Mouse (Mus musculus) stomach, embryonic 15.5 days (tissue): ENCODE results near the gene Synpo2l. TPM values are rescaled to one million over a fixed set of nuclear protein-coding genes. Genes with fewer than 3 reads are reported as not detected.
A peak's percentile ranks its signal among the peaks of the same experiment; 100 is the strongest.

Source experiments
- ATAC-seq: fragments of 200-750 bp; cut with Nextera tagmentation; 2 replicates; pipeline ENCODE4 v1.8.0; 2017; ENCODE audit warnings: low read depth, moderate number of reproducible peaks, moderate TSS enrichment; ENCODE audit not compliant: insufficient read depth, low FRiP score
- H3K27ac ChIP-seq: fragments of 300-500 bp; sonication (generic); 2 replicates; pipeline ENCODE4 v1.5.1; 2015; ENCODE audit warnings: mild to moderate bottlenecking, inconsistent platforms
- H3K27me3 ChIP-seq: fragments of 300-500 bp; sonication (generic); replicated peaks from 2 replicates; pipeline ENCODE4 v1.6.1; 2015; ENCODE audit warnings: inconsistent platforms
- H3K36me3 ChIP-seq: fragments of 300-500 bp; sonication (generic); 2 replicates; pipeline ENCODE4 v1.6.1; 2015; ENCODE audit warnings: inconsistent platforms
- H3K4me1 ChIP-seq: fragments of 300-500 bp; sonication (generic); 2 replicates; pipeline ENCODE4 v1.6.1; 2015; ENCODE audit warnings: inconsistent platforms
- H3K4me2 ChIP-seq: fragments of 300-500 bp; sonication (generic); 2 replicates; pipeline ENCODE4 v1.6.1; 2015; ENCODE audit warnings: mild to moderate bottlenecking, inconsistent platforms
- H3K4me3 ChIP-seq: fragments of 300-500 bp; sonication (generic); replicated peaks from 2 replicates; pipeline ENCODE4 v1.5.1; 2015; ENCODE audit warnings: inconsistent platforms
- H3K9ac ChIP-seq: fragments of 300-500 bp; sonication (generic); 2 replicates; pipeline ENCODE4 v1.6.1; 2015; ENCODE audit warnings: inconsistent platforms
- H3K9me3 ChIP-seq: fragments of 300-500 bp; sonication (generic); 2 replicates; pipeline ENCODE4 v1.6.1; 2016; ENCODE audit warnings: inconsistent platforms
- WGBS: fragments of 180-500 bp; shearing (Covaris S2); methylation state at CpG from one replicate; pipeline ENCODE4 v1.1.7; 2015; 5-methylcytosine and 5-hydroxymethylcytosine counted together
- microRNA-seq: library from miRNA; unstranded; fragments of <30 nt; microRNA quantifications from one replicate; pipeline ENCODE4, GENCODE M21; 2016
- polyA plus RNA-seq: library from polyadenylated mRNA; unstranded; fragments of >200 nt; fragmentation: Nextera tagmentation; extraction: Ambion mirVana; gene quantifications from 2 replicates; pipeline ENCODE4 v1.2.1, GENCODE M21; 2015

Synpo2l gene
- polyA plus RNA-seq, 1 experiment from 2014 or later = 0.45 TPM

DNA sequence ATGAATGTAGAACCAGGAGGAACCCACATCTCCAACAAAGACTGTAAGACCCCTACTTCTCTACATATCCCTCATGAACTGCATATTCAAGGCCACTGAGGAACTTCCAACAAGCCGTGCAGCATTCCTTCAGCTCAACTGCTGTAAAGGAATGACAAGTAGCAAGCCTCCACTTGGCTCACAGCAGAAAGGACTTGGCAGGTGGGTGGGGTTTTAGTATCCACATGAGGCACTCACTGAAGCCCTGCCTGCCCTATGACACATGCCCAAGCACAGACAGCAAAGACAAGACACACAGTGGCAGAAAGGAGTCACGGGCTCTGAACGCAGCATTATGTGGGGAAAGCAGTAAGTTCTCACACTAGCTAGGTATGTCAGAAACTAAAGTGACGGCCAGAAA is 58.0 kb downstream of the Synpo2l start:
- no peaks in the 10 kb centered on the region for H3K9me3 ChIP-seq
- no peak overlapping the region for H3K4me3 ChIP-seq
- no peaks in the 10 kb centered on the region for H3K4me1 ChIP-seq
- no peak for ATAC-seq
- 76% methylated on average over 4 of the region's 4 CpGs for WGBS
- H3K27me3 ChIP-seq = no peaks in the 10 kb centered on the region
- peak overlapping the region; percentile 61 for H3K27ac ChIP-seq
- no peaks in the 10 kb centered on the region for H3K36me3 ChIP-seq
- no peak overlapping the region for H3K9ac ChIP-seq
- no peak overlapping the region for H3K4me2 ChIP-seq

DNA sequence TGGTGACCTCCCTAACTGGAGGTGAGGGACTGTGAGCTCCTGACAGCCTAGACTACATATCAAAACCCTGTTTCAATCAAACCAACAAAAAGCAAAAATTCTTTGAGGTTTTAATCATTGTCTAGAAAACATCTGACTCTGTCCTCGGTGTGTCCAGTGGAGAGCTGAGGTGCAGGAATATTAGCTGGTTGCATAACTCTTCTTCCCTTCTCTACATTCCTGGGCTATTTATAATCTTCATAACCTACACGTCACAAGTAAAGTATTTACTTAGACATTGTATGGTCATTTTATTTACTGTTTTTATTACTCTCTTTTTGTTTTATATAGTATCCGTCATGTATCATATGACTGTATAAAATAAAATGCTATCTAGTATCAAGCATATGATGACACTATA is 58.6 kb downstream of the Synpo2l start:
- no peaks in the 10 kb centered on the region for H3K4me1 ChIP-seq
- H3K27ac ChIP-seq = no peak overlapping the region; the same call in 1 of the 2 replicates
- H3K9me3 ChIP-seq = no peaks in the 10 kb centered on the region
- no peaks in the 10 kb centered on the region for H3K36me3 ChIP-seq
- H3K27me3 ChIP-seq = no peaks in the 10 kb centered on the region
- H3K9ac ChIP-seq = no peak overlapping the region
- H3K4me3 ChIP-seq = no peak overlapping the region
- 66% methylated on average over 3 of the region's 3 CpGs for WGBS
- no peak overlapping the region for H3K4me2 ChIP-seq
- ATAC-seq = no peak

Small RNA genes within 50 kb of the gene (microRNA-seq; reads per million reads assigned to microRNA genes)
- gene Mir6946 = 0.97 reads per million

Other genes starting within 250 kb of the Synpo2l start
- 0.27 and 0.63 TPM in 2 replicates for gene Cfap70, start 216.1 kb downstream of the Synpo2l start, polyA plus RNA-seq
- gene Anxa7, start 188.2 kb downstream of the Synpo2l start, polyA plus RNA-seq = 58.4 and 59.9 TPM in 2 replicates
- 0.64 and 0.92 TPM in 2 replicates for gene Mss51, start 171.5 kb downstream of the Synpo2l start, polyA plus RNA-seq
- gene Ppp3cb, start 121.8 kb downstream of the Synpo2l start, polyA plus RNA-seq = 39.9 and 42.4 TPM in 2 replicates
- 5.5 and 6.3 TPM in 2 replicates for gene Usp54, start 27.3 kb downstream of the Synpo2l start, polyA plus RNA-seq
- gene Myoz1, start 11.8 kb downstream of the Synpo2l start, polyA plus RNA-seq = 0.23 and 0.77 TPM in 2 replicates
- 81.1 and 90.2 TPM in 2 replicates for gene Sec24c, start 6.0 kb upstream of the Synpo2l start, polyA plus RNA-seq
- gene Fut11, start 26.6 kb upstream of the Synpo2l start, polyA plus RNA-seq = 27.1 and 28.5 TPM in 2 replicates
- gene Chchd1, start 34.7 kb upstream of the Synpo2l start, polyA plus RNA-seq = 192 and 202 TPM in 2 replicates
- 27.3 and 28.0 TPM in 2 replicates for gene Zswim8, start 39.2 kb upstream of the Synpo2l start, polyA plus RNA-seq
- gene Ndst2, start 66.2 kb upstream of the Synpo2l start, polyA plus RNA-seq = 22.3 and 25.5 TPM in 2 replicates
- 40.4 and 49.1 TPM in 2 replicates for gene Camk2g, start 125.7 kb upstream of the Synpo2l start, polyA plus RNA-seq
- gene Plau, start 168.3 kb upstream of the Synpo2l start, polyA plus RNA-seq = 1.3 and 1.9 TPM in 2 replicates